Mouse (Mus musculus) cerebellum, postnatal 4 days (tissue): ENCODE results near the gene Actr1a.

ENCODE experiments used
- DNase-seq, 2 experiments: peaks; one replicate each; pipeline ENCODE4 v3.0.0; 2022; ENCODE audit warnings: low spot score in 2 of 2, mixed read lengths in 1 of 2

Actr1a gene

GRCm38 (mm10) chr19:46395109-46396009 lies at the start of gene Actr1a:
Actr1a (minus strand) TSS chr19:46395748.
- DNase-seq: peak; percentile 95 to 96

GRCm38 (mm10) chr19:46444209-46444608 lies 48.7 kb upstream of the Actr1a start:
- peak; percentile 48 to 89 for DNase-seq

GRCm38 (mm10) chr19:46443509-46443908 lies 48.0 kb upstream of the Actr1a start:
- no peak for DNase-seq

- DNase-seq: peak in 1 of 2 experiments; percentile 48
Measured at GRCm38 (mm10) chr19:46435492-46435891, 39.9 kb upstream of the Actr1a start.

GRCm38 (mm10) chr19:46434591-46434990 lies 39.0 kb upstream of the Actr1a start:
- DNase-seq: no peak

- no peak for DNase-seq
Measured at GRCm38 (mm10) chr19:46434148-46434547, 38.6 kb upstream of the Actr1a start.

- DNase-seq: no peak
Measured at GRCm38 (mm10) chr19:46433712-46434111, 38.2 kb upstream of the Actr1a start.

- no peak for DNase-seq
Measured at GRCm38 (mm10) chr19:46429250-46429649, 33.7 kb upstream of the Actr1a start.

GRCm38 (mm10) chr19:46426488-46426887 lies 30.9 kb upstream of the Actr1a start:
- DNase-seq: no peak

DNA sequence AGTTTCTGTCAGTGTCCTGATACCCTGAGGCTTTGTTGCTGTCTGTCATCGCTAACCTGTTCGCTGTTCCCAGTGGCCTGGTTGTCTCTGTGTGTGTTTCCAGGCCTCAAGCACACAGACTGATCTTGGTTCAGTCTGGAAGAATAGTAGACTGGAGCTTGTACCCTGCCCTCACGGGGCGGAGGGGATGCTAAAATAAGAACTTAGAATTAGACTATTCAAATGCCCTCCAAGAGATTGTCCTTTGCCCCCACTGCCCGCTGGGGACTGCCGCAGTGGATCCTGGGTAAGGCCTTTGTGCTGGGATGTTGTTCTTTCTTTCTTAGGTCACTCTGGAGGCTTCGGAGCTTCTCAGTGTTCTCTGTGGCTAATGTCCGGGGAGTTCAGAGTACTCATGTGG lies 29.7 kb upstream of the Actr1a start:
- no peak for DNase-seq

- DNase-seq: peak in 1 of 2 experiments; percentile 78
Measured at GRCm38 (mm10) chr19:46422384-46423338, 27.1 kb upstream of the Actr1a start.

DNA sequence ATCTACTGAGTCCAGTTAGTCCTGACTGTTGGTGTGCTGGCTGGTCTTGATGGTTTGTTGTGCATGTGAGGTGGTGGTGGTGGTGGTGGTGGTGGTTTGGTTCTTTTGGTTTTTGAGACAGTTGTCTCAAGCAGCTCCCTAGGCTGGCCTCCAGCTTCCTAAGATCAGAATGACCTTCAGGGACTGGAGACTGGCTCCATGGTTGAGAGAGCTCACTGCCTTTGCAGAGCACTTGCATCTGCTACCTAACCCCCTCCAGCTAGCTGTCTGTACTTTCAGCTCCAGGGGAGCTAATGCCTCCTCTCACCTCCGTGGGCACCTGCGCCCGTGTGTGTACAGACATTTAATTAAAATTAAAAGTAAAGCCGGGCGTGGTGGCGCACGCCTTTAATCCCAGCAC lies 24.9 kb upstream of the Actr1a start:
- DNase-seq: no peak

GRCm38 (mm10) chr19:46418051-46418450 lies 22.5 kb upstream of the Actr1a start:
- DNase-seq: no peak

GRCm38 (mm10) chr19:46416276-46416675 lies 20.7 kb upstream of the Actr1a start:
- no peak for DNase-seq

DNA sequence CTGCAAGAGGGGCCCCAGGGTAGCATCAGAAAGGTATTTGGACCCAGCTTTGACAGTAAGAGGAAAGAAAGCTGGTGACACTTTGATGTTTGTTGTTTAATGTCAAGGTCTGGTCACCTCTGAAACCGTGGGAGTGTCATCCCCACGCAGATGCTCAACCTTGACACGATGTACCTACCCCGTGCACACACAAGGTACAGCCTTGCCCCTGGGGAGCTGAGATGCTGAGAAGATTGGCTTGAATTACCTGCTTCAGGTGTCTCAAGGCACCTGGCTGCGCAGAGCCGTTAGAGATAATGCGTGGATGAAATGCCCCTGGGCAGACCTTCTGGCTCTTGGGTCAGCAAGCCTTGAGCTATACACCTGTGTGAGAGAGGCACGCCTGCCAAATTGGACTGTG lies 18.9 kb upstream of the Actr1a start:
- no peak for DNase-seq

- DNase-seq: no peak
Measured at GRCm38 (mm10) chr19:46413969-46414368, 18.4 kb upstream of the Actr1a start.

- DNase-seq: no peak
Measured at GRCm38 (mm10) chr19:46412056-46412805, 16.7 kb upstream of the Actr1a start.

- DNase-seq: no peak
Measured at GRCm38 (mm10) chr19:46409506-46409905, 14.0 kb upstream of the Actr1a start.

DNA sequence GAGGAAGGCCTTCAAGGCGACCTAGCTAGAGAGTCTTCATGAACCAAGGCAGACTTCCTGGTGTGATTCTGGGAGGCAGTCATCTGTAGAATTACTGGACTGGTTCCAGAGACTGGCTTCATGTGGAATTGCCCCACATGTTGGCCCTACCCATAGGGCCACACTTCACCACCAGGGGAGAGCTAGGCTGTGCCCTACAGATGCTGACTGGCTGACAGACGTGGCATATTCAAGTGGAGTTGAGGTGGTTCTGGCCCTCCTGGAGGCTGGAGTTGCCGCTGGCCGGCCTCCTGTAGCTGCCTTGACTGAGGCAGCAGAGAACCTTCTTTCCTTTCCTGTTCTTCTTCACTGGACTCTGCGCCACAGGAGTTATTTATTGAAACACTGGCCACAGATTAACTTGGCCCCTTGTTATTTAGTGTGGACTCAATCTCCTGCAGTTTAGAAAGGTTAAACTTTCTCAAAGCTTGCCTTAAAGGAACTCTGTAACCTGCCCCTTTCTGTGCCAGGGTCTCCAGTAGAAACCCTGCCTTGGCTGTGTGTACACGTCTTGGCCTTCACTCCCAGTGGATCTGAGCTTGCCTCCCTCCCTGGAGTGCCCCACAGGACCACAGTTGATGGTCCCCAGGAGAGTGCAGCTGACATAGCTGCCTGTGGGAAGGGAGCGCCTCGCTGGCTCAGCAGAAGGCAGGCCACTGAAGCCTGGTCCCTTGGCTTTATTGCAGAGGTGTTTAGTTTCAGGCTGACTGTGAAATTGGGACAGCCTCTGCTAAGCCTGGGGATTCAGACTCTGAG lies 11.2 kb upstream of the Actr1a start:
- no peak for DNase-seq

GRCm38 (mm10) chr19:46404030-46404429 lies 8.5 kb upstream of the Actr1a start:
- no peak for DNase-seq

- DNase-seq: no peak
Measured at GRCm38 (mm10) chr19:46400558-46400957, 5.0 kb upstream of the Actr1a start.
